ENCODE assay signal across 18 mouse cellular contexts in the genomic region with DNA sequence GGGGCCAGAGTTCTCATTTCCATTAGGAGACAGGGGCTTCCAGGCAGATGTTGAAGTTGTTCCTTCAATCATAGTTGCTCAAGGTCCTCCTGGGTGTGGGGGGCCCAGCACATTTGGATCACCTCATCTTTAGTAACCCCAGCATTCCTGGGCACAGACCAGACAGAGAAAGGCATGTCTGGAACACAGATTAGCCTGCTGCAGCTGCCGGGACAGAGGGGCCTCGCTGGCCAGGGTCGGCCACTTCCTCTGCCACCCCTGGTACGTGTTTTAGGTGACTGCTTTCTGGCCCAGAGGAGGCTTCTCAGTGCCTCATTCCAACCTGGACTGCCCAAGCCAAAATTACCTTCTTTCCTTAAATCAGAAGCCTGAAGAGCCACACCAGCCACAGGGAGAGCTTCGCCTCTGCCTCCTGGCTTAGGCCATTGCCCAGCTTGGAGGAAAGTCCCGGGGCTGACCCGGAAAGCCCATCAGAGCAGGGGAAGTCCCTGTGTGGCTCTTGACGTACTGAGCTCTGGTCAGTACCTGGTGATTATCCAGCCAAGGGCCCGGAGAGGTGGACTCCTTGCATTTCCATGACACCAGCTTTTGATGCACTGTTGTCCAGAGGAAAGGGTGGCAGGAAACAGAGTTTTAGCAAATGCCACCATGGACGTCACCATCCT. TPM values are rescaled to one million over a fixed set of nuclear protein-coding genes. Genes with fewer than 3 reads are reported as not detected.
DNase-seq lines count a peak whose midpoint lies in the region; TF ChIP-seq lines count a peak whose summit lies in the region.
"Had no signal": no experiment of that assay in that cellular context is flagged by ENCODE, and none has a peak within 500 bp of the region (broad histone marks: within the 10 kb centered on the region; RNA-seq: fewer than 3 reads in every experiment).

No protein-coding gene starts in this region.

- TF ChIP-seq POLR2A in kidney, adult 2 months (IDR thresholded peaks at IDR 0.05; ENCODE audit: low read depth, low read length): no peak
- no peak for TF ChIP-seq POLR2A in testis, adult 2 months (IDR thresholded peaks at IDR 0.05; ENCODE audit: control insufficient read depth, low read depth, low read length)

- no peak overlapping the region for H3K4me3 ChIP-seq in kidney, adult 2 months (ENCODE audit: insufficient read depth, low read depth, low read length)
- no peak overlapping the region for H3K4me3 ChIP-seq in testis, adult 2 months (ENCODE audit: control insufficient read depth, low read depth, low read length)
- H3K4me3 ChIP-seq: embryonic facial prominence, embryonic 13.5 days; forebrain, embryonic 12.5 days; heart, embryonic 15.5 days; hindbrain, embryonic 10.5 days; intestine, embryonic 15.5 days had no signal

- no peak for TF ChIP-seq CTCF in kidney, adult 2 months (conservative IDR thresholded peaks at IDR 0.05; ENCODE audit: insufficient read depth, insufficient read length, low read depth, low read length)
- TF ChIP-seq CTCF in testis, adult 2 months (IDR thresholded peaks at IDR 0.05; ENCODE audit: control insufficient read depth, insufficient read depth, insufficient replicate concordance, low read depth, low read length): no peak

- no peaks in the 10 kb centered on the region for H3K36me3 ChIP-seq in kidney, adult 2 months (ENCODE audit: control insufficient read depth, insufficient read depth, low read length)
- no peaks in the 10 kb centered on the region for H3K36me3 ChIP-seq in testis, adult 2 months (ENCODE audit: control insufficient read depth, insufficient read depth, low read length)
- H3K36me3 ChIP-seq: embryonic facial prominence, embryonic 13.5 days; forebrain, embryonic 12.5 days; heart, embryonic 15.5 days; hindbrain, embryonic 10.5 days; intestine, embryonic 15.5 days had no signal

- no peaks in the 10 kb centered on the region for H3K27me3 ChIP-seq in kidney, adult 2 months (replicated peaks; ENCODE audit: control insufficient read depth, insufficient read depth, low read length)
- H3K27me3 ChIP-seq in testis, adult 2 months (ENCODE audit: control insufficient read depth, insufficient read depth, low read length): no peaks in the 10 kb centered on the region
- H3K27me3 ChIP-seq: embryonic facial prominence, embryonic 13.5 days; heart, embryonic 15.5 days; intestine, embryonic 15.5 days had no signal

- H3K27ac ChIP-seq in kidney, adult 2 months (ENCODE audit: insufficient read depth, low read depth, low read length): peak overlapping the region; percentile 36
- H3K27ac ChIP-seq in testis, adult 2 months (ENCODE audit: control insufficient read depth, insufficient read depth, low read depth, low read length): peak overlapping the region; percentile 52; the same call in 1 of the 2 replicates
- H3K27ac ChIP-seq: embryonic facial prominence, embryonic 13.5 days; forebrain, embryonic 12.5 days; heart, embryonic 15.5 days; hindbrain, embryonic 10.5 days; intestine, embryonic 15.5 days had no signal

- peaks cover 11% of the 10 kb centered on the region for H3K4me1 ChIP-seq in kidney, adult 2 months (ENCODE audit: control insufficient read depth, insufficient read depth, low read length)
- H3K4me1 ChIP-seq in testis, adult 2 months (ENCODE audit: control insufficient read depth, insufficient read depth, low read length): peaks cover 12% of the 10 kb centered on the region
- H3K4me1 ChIP-seq: intestine, embryonic 15.5 days had no signal

- WGBS in kidney, adult 2 months: 65% methylated on average over 10 of the region's 10 CpGs

- peak; percentile 26 for DNase-seq in cerebellum, adult 9-10 months
- no peak for DNase-seq in cerebellum, postnatal 10 days
- no peak for DNase-seq in kidney, adult 2 months
- DNase-seq in kidney, adult 18-20 months: no peak
- DNase-seq in testis, postnatal 14 days (ENCODE audit: low spot score): no peak
- no peak for DNase-seq in layer of hippocampus, adult 11-12 months (ENCODE audit: low spot score)
- DNase-seq: adrenal gland, adult 8-10 months; cerebellum, adult 11-12 months; cerebellum, postnatal 25 days; gastrocnemius, postnatal 25 days had no signal

RNA-seq across cellular contexts. Expression of gene Pllp, which starts 9.6 kb away (rescaled TPM):
- polyA plus RNA-seq in kidney, adult 2 months (2012; rRNA removed): 160 and 166 TPM in 2 replicates
- 0.65 and 2.8 TPM in 2 replicates for polyA plus RNA-seq in testis, adult 2 months (2012; rRNA removed)

RNA-seq across cellular contexts. Expression of gene Arl2bp, which starts 39.3 kb away (rescaled TPM):
- polyA plus RNA-seq in kidney, adult 2 months (2012; rRNA removed): 76.2 and 77.2 TPM in 2 replicates
- 407 and 443 TPM in 2 replicates for polyA plus RNA-seq in testis, adult 2 months (2012; rRNA removed)

RNA-seq across cellular contexts. Expression of gene Ccl22, which starts 39.7 kb away (rescaled TPM):
- polyA plus RNA-seq in kidney, adult 2 months (2012; rRNA removed): 0.87 and 3.7 TPM in 2 replicates
- polyA plus RNA-seq in testis, adult 2 months (2012; rRNA removed): 9.5 and 10.1 TPM in 2 replicates
- polyA plus RNA-seq: embryonic facial prominence, embryonic 13.5 days; forebrain, embryonic 12.5 days; forebrain, embryonic 16.5 days; heart, embryonic 15.5 days; hindbrain, embryonic 10.5 days; hindbrain, embryonic 14.5 days; intestine, embryonic 15.5 days had no signal

Comparison
In these comparisons a context has a peak if more than half of its experiments do, and no peak if none do; other contexts are left out.
1. RNA of gene Pllp, which starts 9.6 kb away (polyA plus RNA-seq): 160 to 166 TPM in kidney, adult 2 months; 0.65 to 2.8 TPM in testis, adult 2 months; every median in the first group is over 10 times any median in the second.